Mouse (Mus musculus): ENCODE results near the gene Hspa12b. TPM values are rescaled to one million over a fixed set of nuclear protein-coding genes. Genes with fewer than 3 reads are reported as not detected.

Gene Hspa12b
- polyA plus RNA-seq (2012; rRNA removed): 7.4 and 8.0 TPM in 2 replicates

GRCm38 (mm10) chr2:131127161-131127730, at the start of gene Hspa12b:
Gene Hspa12b, plus strand, starts transcription at chr2:131127280.

GRCm38 (mm10) chr2:131086667-131087390, 40.3 kb upstream of the Hspa12b start, which contains the start of gene Siglec1:
Gene Siglec1, minus strand, starts transcription at chr2:131086765.

GRCm38 (mm10) chr2:131132930-131133547, 6.0 kb downstream of the Hspa12b start, which contains the start of gene Gm11037:
Gene Gm11037, plus strand, starts transcription at chr2:131133497.

GRCm38 (mm10) chr2:131159938-131160581, 33.0 kb downstream of the Hspa12b start, which contains the start of gene 1700037H04Rik:
Gene 1700037H04Rik, minus strand, starts transcription at chr2:131160081.

GRCm38 (mm10) chr2:131179990-131180587, 53.0 kb downstream of the Hspa12b start, which contains the start of gene Cenpb:
Gene Cenpb, minus strand, starts transcription at chr2:131180067.

GRCm38 (mm10) chr2:131186771-131187601, 59.9 kb downstream of the Hspa12b start, which contains the start of the genes Cdc25b and Spef1:
Gene Cdc25b, plus strand, starts transcription at chr2:131186949.
Gene Spef1, minus strand, starts transcription at chr2:131187282.

Other genes starting within 250 kb of the Hspa12b start
- 16.5 and 19.1 TPM in 2 replicates for gene 4930402H24Rik, start 220.9 kb upstream of the Hspa12b start, polyA plus RNA-seq (2012; rRNA removed)
- gene Atrn, start 220.8 kb upstream of the Hspa12b start, polyA plus RNA-seq (2012; rRNA removed): 7.3 TPM in 2 replicates
- gene Gfra4, start 84.2 kb upstream of the Hspa12b start, polyA plus RNA-seq (2012; rRNA removed): 39.4 and 46.2 TPM in 2 replicates
- 56.1 and 60.3 TPM in 2 replicates for gene Adam33, start 63.5 kb upstream of the Hspa12b start, polyA plus RNA-seq (2012; rRNA removed)
- gene Siglec1, start 40.5 kb upstream of the Hspa12b start, polyA plus RNA-seq (2012; rRNA removed): 5.4 and 5.6 TPM in 2 replicates
- gene Gm11037, start 6.2 kb downstream of the Hspa12b start, polyA plus RNA-seq (2012; rRNA removed): not detected in 2 replicates
- gene 1700037H04Rik, start 32.8 kb downstream of the Hspa12b start, polyA plus RNA-seq (2012; rRNA removed): 101 and 105 TPM in 2 replicates
- 122 and 126 TPM in 2 replicates for gene Cenpb, start 52.8 kb downstream of the Hspa12b start, polyA plus RNA-seq (2012; rRNA removed)
- gene Cdc25b, start 59.7 kb downstream of the Hspa12b start, polyA plus RNA-seq (2012; rRNA removed): 26.8 and 29.2 TPM in 2 replicates
- 14.4 and 16.7 TPM in 2 replicates for gene Spef1, start 60.0 kb downstream of the Hspa12b start, polyA plus RNA-seq (2012; rRNA removed)
- 61.0 and 81.1 TPM in 2 replicates for gene Ap5s1, start 79.8 kb downstream of the Hspa12b start, polyA plus RNA-seq (2012; rRNA removed)
- 63.4 and 78.6 TPM in 2 replicates for gene Mavs, start 106.8 kb downstream of the Hspa12b start, polyA plus RNA-seq (2012; rRNA removed)
- gene Pank2, start 135.2 kb downstream of the Hspa12b start, polyA plus RNA-seq (2012; rRNA removed): 17.9 and 23.3 TPM in 2 replicates
- gene Rnf24, start 225.6 kb downstream of the Hspa12b start, polyA plus RNA-seq (2012; rRNA removed): 2.0 and 2.2 TPM in 2 replicates